Mouse (Mus musculus): Measurements from ENCODE around the gene Dand5. TPM values are rescaled to one million over a fixed set of nuclear protein-coding genes. Genes with fewer than 3 reads are reported as not detected.
A peak's percentile ranks its signal among the peaks of the same experiment; 100 is the strongest.

The Dand5 gene
- total RNA-seq (2022): 1 to 10 TPM; 8.4 to 9.7 (median 8.9) TPM

DNA sequence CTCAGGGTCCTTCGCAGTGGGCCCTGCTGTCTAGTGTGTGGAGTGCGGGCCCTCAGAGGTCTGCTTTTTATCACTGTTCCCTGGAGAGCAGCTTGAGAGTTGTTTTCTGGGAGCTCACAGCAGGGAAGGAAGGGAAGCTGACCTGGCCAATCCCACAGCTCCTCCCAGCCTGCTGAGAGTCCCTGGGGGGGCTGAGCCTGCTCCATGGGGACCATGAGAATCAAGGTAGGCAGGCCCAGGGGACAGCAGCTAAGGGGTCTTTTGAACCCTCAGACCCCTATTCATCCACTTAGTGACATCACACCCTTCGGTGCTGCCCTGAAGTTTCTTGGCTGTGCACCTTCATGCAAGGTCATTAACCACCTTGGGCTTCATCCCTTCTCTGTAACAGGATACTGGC lies at the start of gene Dand5:
Gene Dand5 (minus strand): TSS at position 101 of the 400 bp plus-strand sequence.
- no peak for DNase-seq (ENCODE audit: low spot score in 2 of 2)

DNA sequence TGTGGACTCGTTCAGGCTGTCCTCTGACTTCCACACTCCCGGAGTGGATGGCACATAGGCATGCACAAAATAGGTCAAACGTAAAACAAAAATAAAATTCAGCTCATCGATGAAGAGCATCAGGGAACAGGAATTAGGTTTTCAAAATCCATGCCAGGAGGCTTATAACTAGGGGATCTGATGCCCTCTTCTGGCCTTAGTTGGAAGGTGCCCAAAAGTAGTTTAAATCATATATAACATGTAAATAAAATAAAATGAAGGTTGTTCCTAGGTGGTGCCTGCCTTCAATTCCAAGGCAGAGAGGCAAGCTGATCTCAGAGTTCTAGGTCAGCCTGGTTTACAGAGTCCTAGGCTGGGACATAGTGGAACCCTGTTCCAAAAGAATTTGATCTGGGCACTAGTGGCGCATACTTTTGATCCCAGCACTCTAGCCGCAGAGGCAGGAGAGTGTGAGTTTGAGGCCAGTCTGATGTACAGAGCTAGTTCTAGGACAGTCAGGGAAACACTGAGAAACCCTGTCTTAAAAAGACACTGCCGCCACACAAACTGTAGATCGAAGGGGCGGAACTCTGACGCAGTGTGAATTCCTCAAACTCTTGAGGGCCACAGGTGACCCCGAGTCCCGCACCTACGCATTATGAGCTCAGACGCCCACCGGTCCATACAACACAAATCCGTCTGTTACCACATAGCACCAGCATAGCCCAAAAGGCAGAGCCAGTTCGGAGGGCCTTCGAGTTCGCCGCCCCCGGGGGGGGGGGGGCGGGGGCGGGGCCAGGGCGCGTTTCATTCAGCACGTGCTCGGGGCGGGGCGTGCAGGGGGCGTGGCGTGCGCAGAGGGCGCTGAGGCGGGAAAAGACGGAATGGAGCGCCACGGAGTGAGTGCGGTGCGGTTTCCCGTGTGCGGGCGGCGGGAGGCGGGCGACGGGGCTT lies 49.0 kb upstream of the Dand5 start, which contains the start of gene Syce2:
Gene Syce2 (plus strand): TSS at position 736 of the 933 bp plus-strand sequence.
- peak in 1 of 2 experiments; percentile 21 for DNase-seq (ENCODE audit: low spot score in 2 of 2)

DNA sequence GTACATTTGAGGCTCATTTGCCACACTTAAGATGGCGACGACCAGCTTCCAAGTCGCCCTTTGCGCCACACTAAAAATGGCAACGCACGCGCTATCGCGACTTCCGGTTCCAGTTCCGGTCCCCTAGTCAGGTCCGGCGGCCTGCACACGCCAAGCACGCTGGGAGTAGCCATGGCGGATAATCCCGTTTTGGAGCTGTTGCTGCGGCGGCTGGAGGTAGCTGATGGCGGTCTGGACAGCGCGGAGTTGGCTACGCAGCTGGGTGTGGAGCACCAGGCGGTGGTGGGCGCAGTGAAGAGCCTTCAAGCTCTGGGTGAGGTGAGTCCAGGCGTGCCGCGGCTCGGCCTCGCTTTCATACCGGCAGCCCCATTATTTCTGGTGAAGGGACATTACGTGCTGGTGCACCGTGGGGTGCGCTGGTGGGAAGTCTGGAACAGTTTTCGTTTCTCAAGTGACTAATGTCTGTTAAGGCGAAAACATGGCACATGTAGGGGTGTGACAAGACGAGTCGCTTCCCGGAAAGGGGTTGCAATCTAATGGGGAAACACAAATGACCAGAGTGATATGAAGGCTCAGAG lies 34.3 kb upstream of the Dand5 start, which contains the start of gene Farsa:
Gene Farsa (plus strand): TSS at position 126 of the 578 bp plus-strand sequence.
- DNase-seq (ENCODE audit: low spot score in 2 of 2): peak; percentile 87 to 93

DNA sequence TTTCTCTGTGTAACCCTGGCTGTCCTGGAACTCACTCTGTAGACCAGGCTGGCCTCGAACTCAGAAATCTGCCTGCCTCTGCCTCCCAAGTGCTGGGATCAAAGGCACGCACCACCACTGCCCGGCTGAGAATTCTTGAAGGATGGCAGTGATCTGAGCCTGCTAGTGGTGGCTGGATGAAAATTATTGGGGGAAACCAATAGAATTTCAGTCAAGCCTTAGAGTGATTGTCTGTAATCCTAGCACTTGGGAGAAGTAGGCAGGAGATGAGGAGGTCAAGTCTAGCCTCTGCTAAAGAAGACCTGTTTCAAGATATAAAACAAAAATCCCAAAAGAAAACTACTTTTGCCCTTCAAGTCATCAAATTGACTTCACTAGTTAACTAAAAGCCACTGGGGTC lies 33.8 kb upstream of the Dand5 start:
- no peak for DNase-seq (ENCODE audit: low spot score in 2 of 2)

DNA sequence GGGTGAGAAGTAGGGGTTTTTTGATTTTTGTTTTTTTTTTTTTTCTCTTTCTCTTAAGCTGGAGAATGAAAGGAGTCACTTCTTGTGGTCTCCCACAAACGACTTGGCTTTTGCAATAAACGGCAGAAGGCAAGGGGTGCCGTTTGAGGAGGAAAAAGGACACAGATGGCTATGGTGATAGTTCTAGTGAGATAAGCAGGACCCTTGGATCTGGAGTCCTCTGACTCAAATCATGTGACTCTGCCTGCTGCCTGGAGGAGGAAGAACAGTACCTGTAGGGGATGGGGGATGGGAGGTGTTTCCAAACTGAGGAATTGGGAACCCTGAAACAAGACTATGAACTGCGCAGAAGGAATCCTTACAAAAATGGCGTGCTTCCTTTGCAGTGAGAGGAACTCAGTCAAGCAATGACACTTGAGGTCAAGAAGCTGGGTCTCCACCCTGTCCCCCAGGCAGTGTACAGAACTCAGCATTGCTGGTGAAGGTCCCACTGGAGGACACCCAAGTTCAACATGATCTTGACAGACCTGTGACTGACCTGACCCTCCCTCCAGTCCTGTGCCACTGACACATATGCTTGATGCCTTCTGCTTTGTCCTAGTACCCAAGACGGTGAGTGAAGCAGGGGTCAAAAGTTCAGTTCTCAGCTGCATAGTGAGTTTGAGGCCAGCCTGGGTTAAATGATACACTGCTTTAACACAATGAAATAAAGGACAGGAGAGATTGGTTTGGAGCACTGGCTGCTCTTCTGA lies 25.2 kb upstream of the Dand5 start:
- no peak for DNase-seq (ENCODE audit: low spot score in 2 of 2)

DNA sequence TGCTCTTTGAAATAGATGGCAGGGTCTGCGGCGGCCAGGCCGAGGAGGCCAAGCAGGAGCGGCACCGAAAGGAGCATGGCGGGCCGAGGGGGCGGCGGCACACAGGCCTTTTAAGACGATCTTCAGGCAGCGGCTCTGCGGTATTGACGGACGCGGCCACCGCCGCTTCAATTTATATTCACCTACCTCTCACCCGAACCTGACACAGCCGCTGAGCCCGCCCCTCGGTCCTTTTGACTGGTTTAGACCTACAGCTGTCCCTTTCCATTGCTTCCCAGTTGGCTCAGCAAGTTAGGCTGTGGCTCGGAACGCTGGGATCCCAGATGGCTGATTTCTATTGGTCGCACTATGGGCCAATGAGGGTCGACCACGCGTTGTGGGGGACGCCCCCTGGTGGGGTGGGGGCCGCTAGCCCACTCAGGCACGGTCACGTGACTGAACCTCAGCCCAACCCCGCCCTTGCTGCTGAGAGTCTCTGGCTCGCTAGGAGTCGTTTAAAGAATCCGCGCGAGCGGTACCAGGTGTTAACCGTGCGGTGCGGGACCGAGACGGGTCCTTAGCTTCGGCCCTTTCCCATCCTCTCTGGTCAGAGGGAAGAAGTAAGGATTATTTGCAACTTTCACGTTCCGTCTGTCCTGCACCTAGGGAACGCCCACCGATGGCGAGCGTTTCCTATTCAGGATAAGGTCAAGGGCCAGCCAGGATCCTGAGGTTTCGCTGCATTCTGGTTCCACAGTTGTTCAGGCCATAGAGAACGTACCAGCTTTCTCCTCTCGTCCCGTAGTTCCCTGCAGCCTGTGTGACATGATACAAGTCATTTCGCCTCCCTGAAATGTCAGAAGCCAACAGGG lies 24.3 kb upstream of the Dand5 start, which contains the start of gene Calr:
Gene Calr (minus strand): TSS at position 213 of the 851 bp plus-strand sequence.
- DNase-seq (ENCODE audit: low spot score in 2 of 2): peak; percentile 95 to 100

DNA sequence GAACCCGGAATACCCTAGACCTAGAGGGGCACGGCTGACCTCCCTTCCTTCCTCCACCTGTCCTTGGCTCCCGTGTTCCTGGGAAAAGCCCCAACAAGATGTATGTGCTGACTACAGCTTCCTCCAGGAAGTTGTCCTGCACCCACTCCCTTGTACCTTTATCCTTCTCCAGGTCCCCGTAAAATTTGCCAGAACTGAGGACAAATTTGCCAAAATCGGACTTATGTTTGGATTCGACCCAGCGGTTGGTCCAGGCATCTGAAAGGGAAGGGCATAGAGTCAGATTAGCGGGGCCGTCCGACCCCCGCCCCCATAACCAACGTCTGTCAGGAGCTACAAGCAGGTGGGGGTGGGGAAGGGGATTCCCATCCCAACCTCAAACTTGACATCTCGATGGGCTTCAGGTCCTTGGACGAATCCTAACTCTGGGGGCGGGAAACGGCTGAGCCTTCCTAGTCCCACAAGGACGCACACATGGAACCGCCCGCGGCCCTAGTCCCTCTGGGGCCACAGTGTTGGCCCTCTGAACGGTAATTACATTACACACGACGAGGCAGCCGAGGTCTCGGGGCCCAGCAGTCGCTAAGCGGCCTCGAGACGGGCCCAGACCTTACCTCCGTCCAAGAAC lies 23.6 kb upstream of the Dand5 start:
- DNase-seq (ENCODE audit: low spot score in 2 of 2): no peak

DNA sequence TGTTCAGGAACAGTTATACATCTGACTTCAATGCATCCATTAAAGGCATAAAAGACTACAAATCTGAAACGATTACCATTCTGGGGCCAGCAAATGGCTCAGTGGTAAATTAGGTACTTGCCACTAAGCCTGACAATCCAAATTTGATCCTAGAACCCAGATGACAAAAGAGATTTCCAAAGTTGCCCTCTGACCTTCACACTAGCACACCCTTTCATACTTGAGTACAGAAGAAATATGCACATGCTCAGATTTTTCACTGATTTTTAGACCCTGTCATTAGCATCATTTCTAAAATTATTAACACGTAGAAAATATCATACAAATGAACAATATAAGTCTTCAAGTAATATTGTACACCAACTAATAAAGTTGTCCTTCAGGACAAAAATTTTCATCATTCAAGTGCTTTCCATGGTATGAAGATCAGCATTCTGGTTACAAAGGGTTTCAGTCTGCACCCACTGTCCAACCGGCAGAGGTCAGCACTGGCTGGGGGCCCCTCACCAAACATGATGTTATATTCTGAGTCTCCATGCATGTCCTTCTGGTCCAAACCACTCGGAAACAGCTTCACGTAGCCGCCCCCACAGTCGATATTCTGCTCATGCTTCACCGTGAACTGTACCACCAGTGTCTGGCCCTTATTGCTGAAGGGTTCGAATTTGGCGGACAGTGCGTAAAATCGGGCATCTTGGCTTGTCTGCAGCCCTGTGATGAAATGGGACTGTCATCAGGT lies 22.9 kb upstream of the Dand5 start:
- DNase-seq (ENCODE audit: low spot score in 2 of 2): no peak

DNA sequence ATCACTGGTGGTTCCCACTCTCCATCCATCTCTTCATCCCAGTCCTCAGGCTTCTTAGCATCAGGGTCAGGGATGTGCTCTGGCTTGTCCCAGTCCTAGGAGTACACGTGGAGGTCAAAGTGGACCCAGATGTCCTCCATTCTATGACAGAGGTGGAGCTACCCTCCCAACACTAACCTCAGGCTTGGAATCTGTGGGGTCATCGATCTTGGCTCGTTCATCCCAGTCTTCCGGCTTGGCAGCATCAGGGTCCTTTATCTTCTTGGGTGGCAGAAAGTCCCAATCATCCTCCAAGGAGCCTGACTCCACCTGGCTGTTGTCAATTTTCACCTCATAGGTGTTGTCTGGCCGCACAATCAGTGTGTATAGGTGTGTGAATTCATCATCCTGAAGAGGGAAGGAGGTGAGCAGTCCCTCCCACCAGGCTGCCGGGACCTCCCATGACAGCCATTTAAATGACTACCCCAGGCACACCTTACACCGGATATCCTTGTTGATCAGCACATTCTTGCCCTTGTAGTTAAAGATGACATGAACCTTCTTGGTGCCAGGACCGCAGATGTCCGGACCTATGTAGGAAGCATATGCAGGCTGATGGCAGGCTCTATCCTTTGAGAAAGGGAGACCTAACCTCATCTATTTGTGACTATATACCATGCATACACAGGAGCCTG lies 21.9 kb upstream of the Dand5 start:
- DNase-seq (ENCODE audit: low spot score in 2 of 2): no peak

DNA sequence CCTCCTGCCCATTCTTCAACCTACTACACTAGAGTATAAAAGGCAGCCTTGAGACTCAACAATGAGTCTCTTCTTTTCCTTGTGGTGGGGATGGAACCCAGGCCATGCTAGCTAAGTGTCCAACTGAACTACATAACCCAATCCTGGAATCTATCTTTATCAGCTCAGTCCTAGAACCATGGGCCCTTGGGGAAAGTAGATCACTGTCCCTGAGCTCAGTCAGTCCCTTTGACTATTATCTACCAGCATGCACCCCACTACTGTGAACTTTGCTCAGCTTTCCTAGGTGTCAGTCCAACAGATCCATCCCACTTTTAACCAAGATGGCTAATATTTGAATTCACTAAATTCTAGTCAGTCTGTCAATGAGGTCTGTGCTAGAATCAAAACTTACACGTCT lies 18.9 kb upstream of the Dand5 start:
- DNase-seq (ENCODE audit: low spot score in 2 of 2): no peak

DNA sequence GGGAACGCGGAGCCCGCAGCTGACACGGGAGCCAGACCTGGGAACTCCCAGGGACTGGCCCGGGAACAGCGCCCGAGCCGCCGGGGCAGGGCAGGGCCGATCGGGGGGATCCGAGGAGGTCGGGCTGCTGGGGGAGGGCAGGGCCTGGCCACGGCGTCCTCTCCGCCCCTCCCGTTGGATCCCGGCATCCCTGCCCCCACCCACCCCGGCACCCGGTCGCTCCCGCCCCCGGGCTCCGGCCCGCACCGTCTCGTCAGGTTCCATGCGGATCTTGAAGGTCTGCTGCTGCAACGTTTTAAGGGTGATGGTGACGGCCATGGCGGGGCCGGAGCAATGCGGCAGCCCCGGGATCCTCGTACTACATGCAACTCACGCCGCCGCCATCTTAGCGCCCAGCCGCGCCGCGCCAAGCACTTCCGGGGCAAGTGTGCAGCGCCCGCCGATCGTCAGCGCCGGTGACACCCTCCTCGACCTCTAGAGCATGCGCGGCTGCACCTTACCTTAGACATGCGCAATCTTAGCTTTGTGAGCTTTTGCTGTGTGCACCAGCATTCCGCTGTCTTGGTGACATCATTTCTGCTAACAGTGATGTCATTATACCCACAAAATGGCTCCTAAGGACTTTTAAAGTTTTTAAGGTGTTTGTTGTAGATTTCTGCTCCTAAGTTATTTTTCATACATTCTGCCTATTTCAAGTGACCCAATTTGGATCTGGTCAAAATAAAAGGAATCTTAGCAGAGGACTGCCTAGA lies 17.8 kb upstream of the Dand5 start, which contains the start of gene Rad23a:
Gene Rad23a (minus strand): TSS at position 418 of the 752 bp plus-strand sequence.
- peak; percentile 84 to 90 for DNase-seq (ENCODE audit: low spot score in 2 of 2)

DNA sequence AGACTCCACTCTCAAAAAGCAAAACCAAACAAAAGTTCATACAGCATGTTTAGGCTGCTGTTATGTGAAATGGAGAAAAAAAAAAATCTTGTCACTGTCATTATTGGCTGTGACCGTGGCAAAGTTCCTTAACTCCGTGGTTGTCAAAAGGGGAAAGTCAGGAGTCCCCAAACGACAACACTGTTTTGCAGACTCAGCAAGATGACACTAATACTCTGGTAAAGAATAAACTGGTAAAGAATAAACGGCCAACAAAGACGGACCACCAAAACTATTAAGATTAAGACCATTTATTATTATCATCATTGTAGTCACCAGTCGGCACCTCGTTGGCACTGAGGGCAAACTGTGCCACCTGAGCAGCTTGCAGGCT lies 17.2 kb upstream of the Dand5 start:
- no peak for DNase-seq (ENCODE audit: low spot score in 2 of 2)

DNA sequence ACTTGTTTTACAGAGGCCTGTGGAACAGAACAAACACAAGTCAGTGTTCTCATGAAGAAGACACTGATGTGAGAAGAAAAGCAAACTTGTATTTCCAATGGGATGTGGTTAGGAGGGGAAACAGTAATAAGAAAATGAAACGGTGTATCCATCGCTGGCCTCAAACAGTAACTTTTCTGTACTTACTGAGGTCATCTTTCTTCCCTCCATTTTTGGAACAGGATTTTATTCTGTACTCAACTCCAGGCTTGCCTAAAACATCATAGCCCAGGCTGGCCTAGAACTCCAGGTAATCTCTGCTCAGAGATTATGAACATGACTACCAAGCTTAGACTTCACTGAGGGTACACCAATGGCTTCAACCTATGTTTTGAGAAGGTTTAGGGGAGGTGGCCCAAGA lies 16.8 kb upstream of the Dand5 start:
- no peak for DNase-seq (ENCODE audit: low spot score in 2 of 2)

DNA sequence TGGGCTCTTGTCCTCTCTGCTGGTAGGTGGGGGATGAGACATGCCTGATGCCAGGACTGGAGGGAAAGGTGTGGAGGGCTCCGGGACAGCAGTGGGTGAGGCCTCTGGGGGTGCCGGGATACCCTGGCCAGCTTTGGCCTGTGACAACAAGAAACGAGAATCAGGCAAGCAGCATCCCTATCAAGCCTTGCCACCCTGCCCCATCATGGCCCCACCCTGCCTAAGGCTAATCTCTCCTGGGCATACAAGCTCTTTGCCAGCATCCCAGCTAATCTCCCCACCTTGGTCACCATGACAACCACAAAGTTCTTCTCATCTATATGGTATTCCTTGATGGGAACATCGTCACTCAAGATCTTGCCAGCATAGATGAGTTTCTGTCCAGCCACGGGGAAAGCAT lies 15.9 kb upstream of the Dand5 start:
- no peak for DNase-seq (ENCODE audit: low spot score in 2 of 2)

DNA sequence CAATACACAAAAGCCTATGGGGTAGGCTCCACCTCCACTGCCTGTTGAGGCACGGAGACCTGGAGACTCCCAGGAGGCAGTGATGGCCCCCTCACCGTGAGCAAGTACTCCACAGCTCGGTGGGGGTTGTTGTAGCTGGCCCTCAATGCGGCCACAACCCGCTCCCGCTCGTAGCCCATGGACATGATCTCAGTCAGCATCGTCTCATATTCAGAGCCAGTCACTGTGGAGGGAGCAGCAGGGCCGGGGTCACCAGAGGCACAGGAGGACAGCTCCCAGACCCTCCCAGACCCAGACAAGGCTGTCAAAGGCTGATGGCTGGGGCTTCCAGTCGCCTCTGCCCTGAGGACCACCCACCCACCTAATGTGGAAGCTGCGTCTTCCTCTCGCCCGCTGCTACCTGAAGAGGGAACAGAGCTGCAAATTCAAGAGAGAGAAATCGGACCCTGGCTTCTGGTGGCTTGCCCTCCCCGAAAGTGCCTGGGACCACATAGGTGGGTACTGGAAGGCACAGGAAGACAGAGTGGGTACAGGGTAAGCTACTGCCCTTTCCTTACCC lies 15.4 kb upstream of the Dand5 start:
- DNase-seq (ENCODE audit: low spot score in 2 of 2): no peak

DNA sequence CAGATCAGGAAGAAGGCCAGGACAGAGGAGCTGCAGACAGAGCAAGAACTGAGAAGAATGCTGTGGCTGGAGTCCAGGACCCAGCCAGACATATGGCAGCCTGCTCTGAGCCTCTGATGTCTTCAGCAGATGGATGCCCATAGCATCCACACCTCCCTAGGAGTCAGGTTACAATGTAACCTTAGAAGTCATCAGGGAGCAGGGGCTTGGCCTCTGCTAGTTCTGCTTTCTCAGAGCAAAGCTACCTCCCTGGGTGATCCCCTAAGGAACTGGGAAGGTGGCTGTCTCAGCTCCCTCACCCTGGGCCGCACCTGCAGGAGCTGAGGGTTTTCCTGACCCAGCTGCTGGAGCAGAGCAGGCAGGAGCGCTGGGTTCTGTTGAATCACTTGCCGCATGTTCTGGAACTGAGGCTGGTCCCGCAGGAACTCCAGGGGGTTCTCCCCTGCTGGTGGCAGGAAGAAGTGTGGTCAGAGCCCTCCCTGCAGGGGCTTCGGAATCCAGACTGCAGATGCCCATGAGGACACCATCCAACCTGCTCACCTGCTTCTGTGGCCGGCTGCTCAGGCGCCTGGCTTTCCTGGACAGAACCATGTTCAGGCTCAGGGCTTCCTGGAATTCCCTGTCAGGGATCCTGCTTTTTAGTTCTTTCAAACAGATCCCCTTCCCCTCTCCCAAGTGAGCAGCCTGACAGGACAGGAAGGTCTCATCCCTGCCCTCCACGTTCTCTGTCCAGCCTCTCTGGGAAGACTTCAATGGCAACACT lies 14.7 kb upstream of the Dand5 start:
- DNase-seq (ENCODE audit: low spot score in 2 of 2): no peak

Data from left cerebral cortex, adult 8-10 months (tissue).